Comparison of ENCODE assay signal across 9 mouse cellular contexts in genomic region chr17:87877207-87878073, GRCm38 (mm10). TPM values are rescaled to one million over a fixed set of nuclear protein-coding genes. Genes with fewer than 3 reads are reported as not detected.
A peak's percentile ranks its signal among the peaks of the same experiment; 100 is the strongest.
DNase-seq lines count a peak whose midpoint lies in the region; ATAC-seq and TF ChIP-seq lines count a peak whose summit lies in the region.
"Had no signal": no experiment of that assay in that cellular context is flagged by ENCODE, and none has a peak within 500 bp of the region (broad histone marks: within the 10 kb centered on the region; RNA-seq: fewer than 3 reads in every experiment).

No protein-coding gene starts in this region.

- no peaks in the 10 kb centered on the region for H3K27me3 ChIP-seq in lung, embryonic 16.5 days (ENCODE audit: control insufficient read depth, insufficient read depth, low read depth, low read length)
- H3K27me3 ChIP-seq in midbrain, postnatal 0 days (ENCODE audit: insufficient read depth, low read length) = no peaks in the 10 kb centered on the region
- H3K27me3 ChIP-seq: megakaryocyte, embryonic 14.5 days had no signal

- H3K4me2 ChIP-seq in lung, embryonic 16.5 days (ENCODE audit: low read depth, low read length) = no peak overlapping the region
- H3K4me2 ChIP-seq in midbrain, postnatal 0 days (ENCODE audit: low read depth, low read length, poor library complexity, severe bottlenecking) = peak overlapping the region; percentile 18; the same call in 1 of the 2 replicates

- peak; percentile 59; the same call in 1 of the 2 replicates for ATAC-seq in lung, embryonic 16.5 days (ENCODE audit: low read depth)
- ATAC-seq in midbrain, postnatal 0 days (ENCODE audit: low FRiP score) = no peak

- 29% methylated on average over 25 of the region's 25 CpGs for WGBS in lung, embryonic 16.5 days
- 13% methylated on average over 25 of the region's 25 CpGs for WGBS in midbrain, postnatal 0 days

- no peaks in the 10 kb centered on the region for H3K4me1 ChIP-seq in lung, embryonic 16.5 days (replicated peaks; ENCODE audit: control insufficient read depth, insufficient read depth, low read length)
- no peaks in the 10 kb centered on the region for H3K4me1 ChIP-seq in midbrain, postnatal 0 days (ENCODE audit: insufficient read depth, low read length)

- H3K9ac ChIP-seq in lung, embryonic 16.5 days (ENCODE audit: low read length) = no peak overlapping the region
- no peak overlapping the region for H3K9ac ChIP-seq in midbrain, postnatal 0 days (replicated peaks; ENCODE audit: low read length, poor library complexity, severe bottlenecking)

- no peak overlapping the region for H3K27ac ChIP-seq in lung, embryonic 16.5 days (ENCODE audit: low read length)
- H3K27ac ChIP-seq in midbrain, postnatal 0 days (ENCODE audit: low read depth, low read length) = no peak overlapping the region

- no peak for DNase-seq in lung, postnatal 14 days
- peak; percentile 70 for DNase-seq in cerebellum, postnatal 10 days
- DNase-seq in gastrocnemius, postnatal 25 days = peak; percentile 42
- peak; percentile 12 for DNase-seq in hindlimb bud, embryonic 11.5 days (ENCODE audit: extremely low spot score, low read depth, low spot score)
- peak; percentile 34 to 47 for DNase-seq in layer of hippocampus, postnatal 36 days
- peak; percentile 67 for DNase-seq in midbrain, postnatal 0 days (ENCODE audit: low spot score)
- DNase-seq in c-Kit-positive CD71-positive TER-119-positive erythroid progenitor cells, embryonic 14.5 days (ENCODE audit: low spot score) = no peak

- no peak overlapping the region for H3K4me3 ChIP-seq in lung, embryonic 16.5 days (ENCODE audit: low read length)
- H3K4me3 ChIP-seq in midbrain, postnatal 0 days (ENCODE audit: low read depth, low read length) = no peak overlapping the region
- H3K4me3 ChIP-seq: megakaryocyte, embryonic 14.5 days had no signal

- TF ChIP-seq CTCF in midbrain, postnatal 0 days (IDR thresholded peaks at IDR 0.05) = peak; percentile 75

- H3K36me3 ChIP-seq in lung, embryonic 16.5 days (ENCODE audit: control insufficient read depth, insufficient read depth, low read length) = no peaks in the 10 kb centered on the region
- no peaks in the 10 kb centered on the region for H3K36me3 ChIP-seq in midbrain, postnatal 0 days (ENCODE audit: insufficient read depth, low read length)

- no peaks in the 10 kb centered on the region for H3K9me3 ChIP-seq in lung, embryonic 16.5 days (ENCODE audit: control insufficient read depth, low read length)
- no peaks in the 10 kb centered on the region for H3K9me3 ChIP-seq in midbrain, postnatal 0 days (ENCODE audit: low read length)
- H3K9me3 ChIP-seq: megakaryocyte, embryonic 14.5 days had no signal

RNA-seq across cellular contexts. Expression of gene Rpl36-ps4, which starts 43.3 kb away (rescaled TPM):
- not detected in 2 replicates for polyA plus RNA-seq in lung, embryonic 16.5 days (2015; fragmentation: Nextera tagmentation; extraction: Ambion mirVana)
- not detected for total RNA-seq in gastrocnemius, postnatal 25 days (2021)
- total RNA-seq in layer of hippocampus, postnatal 36 days (2021) = not detected
- total RNA-seq in midbrain, postnatal 0 days (2014; rRNA removed) = not detected in 2 replicates
- not detected in 2 replicates for polyA plus RNA-seq in midbrain, postnatal 0 days (2015; fragmentation: Nextera tagmentation; extraction: Ambion mirVana)

Comparison
In these comparisons a context has a peak if more than half of its experiments do, and no peak if none do; other contexts are left out.
1. DNase-seq: peak in cerebellum, postnatal 10 days (2 of 2), gastrocnemius, postnatal 25 days (single experiment), hindlimb bud, embryonic 11.5 days (single experiment), layer of hippocampus, postnatal 36 days (2 of 2) and midbrain, postnatal 0 days (single experiment); none in lung, postnatal 14 days (single experiment) and c-Kit-positive CD71-positive TER-119-positive erythroid progenitor cells, embryonic 14.5 days (single experiment).